Mouse (Mus musculus) gastrocnemius, postnatal 25 days (tissue): ENCODE results near the gene Dnal4. TPM values are rescaled to one million over a fixed set of nuclear protein-coding genes. Genes with fewer than 3 reads are reported as not detected.

Source experiments
- DNase-seq: peaks from one replicate; pipeline ENCODE4 v3.0.0; 2022
- total RNA-seq, 2 experiments: library from RNA; stranded (reverse); gene quantifications; 1 replicate in 1 of 2; 2 replicates in 1 of 2; pipeline ENCODE4 v1.2.3; 2021

Gene Dnal4
- total RNA-seq, 2 experiments from 2014 or later = 5.9 to 6.1 TPM

DNA sequence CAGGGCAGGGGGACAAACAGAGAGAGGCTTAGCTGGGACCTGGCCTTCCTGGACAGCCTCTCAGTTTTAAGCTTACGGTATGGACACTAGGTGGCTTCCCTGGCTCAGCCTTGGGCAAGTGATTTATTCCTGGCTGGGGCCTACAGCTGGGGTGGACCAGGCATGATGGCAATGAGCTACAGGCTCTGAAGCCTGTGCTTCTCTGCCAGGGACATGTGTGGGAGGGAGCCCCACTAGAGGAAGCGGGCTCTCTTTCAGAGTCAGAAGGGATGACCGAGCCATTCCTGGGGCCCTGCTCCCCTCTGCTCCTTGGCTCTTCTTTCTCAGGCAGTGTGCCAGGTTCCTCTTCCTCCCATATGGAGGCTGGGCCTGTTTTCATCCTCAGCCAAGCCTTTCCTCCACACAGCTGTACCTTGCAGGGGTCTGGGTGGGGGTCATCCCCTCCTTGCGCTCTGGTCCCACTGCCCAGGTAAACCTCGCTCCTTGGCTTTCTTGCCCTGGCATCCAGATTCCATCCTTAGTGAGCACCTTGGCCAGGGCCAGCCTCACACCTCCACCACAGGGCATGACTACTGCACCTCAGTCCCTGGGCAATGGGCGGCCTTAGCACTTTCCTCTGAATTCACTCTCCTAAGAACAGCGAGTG, 13.9 kb downstream of the Dnal4 start:
- DNase-seq = no peak

DNA sequence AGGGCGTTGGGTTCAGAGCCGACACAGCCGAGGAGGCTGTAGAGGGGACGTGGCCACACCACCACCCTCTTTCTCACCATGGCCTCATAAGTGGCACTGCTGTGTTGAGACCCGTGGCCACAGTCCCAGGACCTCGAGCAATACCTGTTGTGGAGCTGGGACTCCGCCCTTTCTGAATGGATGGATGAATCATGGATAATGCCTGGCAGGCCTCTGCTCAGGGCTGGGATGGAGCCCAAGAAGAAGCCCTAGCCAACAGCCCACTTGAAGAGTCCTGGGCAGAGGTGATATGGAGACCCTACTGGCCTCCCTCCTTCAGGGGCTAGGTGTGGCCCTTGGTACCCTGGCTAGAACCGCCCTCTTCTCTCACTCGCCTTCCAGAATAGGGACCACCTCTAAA, 14.6 kb downstream of the Dnal4 start:
- DNase-seq = no peak

DNA sequence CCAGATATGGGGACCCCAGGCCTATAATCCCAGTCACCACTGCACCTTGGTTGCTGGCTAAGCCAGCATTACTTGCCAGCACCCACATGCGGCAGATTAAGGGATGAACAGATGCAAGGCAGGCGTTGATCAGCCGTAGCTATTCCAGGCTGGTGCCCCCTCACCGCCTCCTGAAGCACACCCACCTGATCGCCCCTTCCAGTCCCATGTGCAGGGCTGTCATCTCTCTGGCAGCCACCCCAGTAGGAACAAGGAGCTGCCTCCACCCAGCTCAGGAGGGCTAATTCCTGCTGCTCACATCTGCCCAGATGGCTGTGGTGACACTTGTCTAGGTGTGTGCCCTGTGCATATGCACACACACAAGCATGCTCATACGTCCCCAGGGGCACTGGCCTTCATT, 16.7 kb downstream of the Dnal4 start:
- no peak for DNase-seq

DNA sequence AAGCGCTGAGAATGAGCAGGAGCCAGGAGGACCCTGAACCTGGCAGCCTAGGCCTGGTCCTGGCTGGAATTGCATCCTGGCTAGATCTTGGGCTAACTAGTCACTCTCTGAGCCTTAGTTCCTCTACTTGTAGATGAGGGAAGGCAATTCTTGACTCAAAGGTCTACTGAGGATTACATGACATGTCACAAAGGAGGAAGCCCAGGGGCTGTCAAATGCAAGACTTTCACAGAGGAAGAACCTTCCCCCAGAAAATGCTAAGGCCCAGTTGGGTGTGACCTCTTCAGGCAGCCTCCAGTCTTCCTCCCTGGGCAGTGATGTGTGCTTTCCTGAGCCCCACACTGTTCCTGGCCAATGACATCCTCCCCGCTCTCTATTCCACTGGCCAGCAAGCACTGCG, 20.5 kb downstream of the Dnal4 start:
- no peak for DNase-seq

DNA sequence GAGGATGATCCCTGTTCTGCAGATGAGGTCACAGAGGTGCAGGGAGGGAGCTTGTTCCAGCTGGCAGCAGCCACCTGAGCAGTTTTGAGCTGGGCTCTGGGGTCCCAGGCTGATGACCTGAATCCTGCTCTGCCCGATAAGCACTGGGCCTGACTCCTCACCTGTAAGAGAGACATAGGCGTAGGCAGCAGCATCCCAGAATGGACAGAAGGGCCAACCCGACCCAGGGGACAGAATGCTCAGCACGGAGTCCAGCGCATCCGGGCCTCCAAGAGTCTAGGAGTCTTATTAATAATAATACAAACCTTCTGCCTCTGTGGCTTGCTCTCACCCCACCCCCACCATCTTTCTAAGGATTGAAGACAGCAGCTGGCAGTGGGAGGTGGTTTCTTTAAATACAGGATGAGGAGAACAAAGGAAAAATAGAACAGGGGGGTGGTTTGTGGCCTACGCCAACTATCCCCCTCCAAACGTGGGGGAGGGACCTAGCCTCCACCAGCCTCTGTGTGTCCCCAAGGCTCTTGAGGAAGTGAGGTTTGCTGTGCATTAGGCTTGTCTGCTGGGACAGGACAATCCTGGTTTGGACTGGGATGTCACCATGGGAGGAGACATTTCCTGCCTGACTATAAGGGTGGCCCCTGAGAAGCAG, 21.5 kb downstream of the Dnal4 start:
- no peak for DNase-seq

DNA sequence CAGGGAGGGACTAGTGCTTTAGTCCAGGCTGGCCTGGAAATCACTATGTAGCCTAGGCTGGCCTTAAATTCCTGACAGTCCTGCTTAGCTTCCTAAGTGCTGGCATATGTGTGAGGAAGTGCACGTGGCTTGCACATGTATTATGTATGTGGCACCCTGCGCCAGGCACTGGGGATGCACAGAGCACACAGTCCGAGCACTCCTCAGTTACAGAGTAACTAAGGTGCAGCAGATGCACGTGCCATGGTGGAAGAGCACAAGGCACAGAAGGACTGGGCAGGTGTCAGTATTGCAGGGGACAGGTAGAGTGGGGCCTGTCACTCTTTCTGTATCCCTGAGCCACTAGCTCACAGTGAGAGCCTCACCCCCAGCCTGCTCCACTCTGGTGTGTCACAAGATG, 22.5 kb downstream of the Dnal4 start:
- DNase-seq = no peak

DNA sequence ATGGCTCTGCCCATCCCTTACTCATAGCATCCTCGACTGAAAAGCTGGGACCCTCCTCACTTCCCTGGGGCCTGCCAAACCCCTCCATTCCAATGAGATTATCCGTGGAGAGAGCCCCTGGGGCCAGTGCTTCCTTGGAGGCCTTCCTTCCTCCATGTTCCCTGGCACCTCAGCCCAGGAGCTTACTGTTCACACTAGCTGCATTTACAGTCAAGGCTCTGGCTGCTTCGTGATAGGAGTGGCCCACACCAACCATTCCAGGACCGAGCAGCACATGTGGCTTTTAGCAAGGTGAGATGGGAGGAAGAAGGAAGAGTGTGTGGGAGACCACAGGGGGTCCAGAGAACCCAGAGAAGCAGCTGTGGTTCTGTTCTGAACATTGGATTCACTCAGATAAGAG, 23.8 kb downstream of the Dnal4 start:
- no peak for DNase-seq

DNA sequence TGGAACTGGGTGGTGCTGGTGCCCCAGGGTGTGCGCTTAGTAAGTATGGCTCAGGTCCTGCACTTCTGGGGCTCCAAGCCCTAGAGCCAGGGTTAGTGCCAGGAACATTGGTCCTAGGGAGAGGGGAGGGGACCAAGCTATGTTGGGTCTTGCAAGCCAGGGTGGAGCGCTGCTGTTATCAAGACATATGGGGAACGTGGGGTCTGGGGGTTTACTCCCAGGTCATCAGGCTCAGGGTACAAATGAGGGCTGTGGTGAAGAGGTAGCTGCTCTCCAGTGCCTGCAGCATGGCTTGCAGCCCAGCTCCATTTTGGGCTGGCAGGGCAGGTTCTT, 24.3 kb downstream of the Dnal4 start:
- no peak for DNase-seq

DNA sequence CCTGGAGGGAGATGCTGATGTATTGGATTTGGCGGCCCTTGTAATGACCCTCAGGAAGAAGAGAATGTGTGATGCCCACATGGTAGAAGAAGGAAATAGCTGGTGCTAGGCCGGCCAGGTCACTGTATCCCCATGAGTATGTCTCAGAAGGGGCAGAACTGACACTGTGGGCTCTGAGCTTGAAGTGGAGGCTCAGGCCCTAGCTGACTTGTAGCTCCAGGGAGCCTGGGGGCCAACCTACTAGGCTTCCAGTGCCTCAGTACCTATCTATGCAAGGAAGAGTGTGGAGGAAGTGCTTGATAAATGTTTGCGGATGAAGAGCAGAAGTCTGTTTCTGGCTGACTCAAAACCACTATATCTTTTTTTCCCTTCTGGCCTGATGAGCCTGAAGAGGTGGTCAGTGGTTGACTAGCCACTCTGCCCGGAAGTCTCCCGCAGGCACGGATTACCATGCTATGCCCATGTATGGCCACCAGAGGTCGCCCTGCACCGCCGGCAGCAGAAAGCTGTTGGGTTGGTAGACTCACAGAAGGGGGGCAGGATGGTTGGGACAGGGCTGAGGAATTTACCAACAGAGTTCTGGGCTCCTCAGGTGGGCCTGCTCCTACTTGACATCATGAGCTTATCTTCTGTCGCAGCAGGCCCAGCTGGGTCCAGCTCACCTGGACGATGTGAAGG, 24.8 kb downstream of the Dnal4 start:
- peak; percentile 63 for DNase-seq

DNA sequence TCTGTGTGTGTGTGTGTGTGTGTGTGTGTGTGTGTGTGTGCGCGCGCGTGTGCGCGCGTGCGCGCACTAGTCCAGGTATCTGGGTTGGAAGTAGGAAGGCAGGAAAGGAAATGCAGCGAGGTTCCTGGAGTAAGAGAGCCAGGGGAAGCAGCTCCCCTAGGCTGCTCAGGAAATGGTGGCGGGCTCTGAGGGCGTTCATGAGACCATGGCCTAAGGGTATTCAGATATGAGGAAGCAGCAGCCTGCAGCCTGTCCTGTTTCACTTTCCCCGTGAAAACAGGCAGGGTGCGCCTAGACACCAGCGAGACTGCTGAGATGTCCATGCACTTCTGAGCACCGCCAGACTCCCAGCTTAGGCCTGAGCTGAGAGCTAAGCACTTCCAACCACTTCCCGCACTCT, 25.9 kb downstream of the Dnal4 start:
- DNase-seq = no peak

DNA sequence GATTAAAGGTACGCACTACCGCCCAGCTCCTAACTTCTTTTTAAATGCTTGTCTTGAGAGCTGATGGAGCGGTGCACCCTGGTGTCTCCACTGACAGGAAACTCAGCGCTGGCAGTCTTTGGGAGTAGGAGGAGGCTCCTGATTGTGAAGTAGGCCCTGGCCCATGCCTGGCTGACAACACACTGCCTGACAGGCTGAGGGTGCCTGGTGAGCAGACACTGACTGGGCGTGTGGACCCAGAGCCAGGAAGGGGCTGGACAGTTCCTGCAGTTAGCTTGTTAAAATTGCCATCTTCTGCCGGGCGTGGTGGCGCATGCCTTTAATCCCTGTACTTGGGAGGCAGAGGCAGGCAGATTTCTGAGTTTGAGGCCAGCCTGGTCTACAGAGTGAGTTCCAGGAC, 27.4 kb downstream of the Dnal4 start:
- DNase-seq = no peak

DNA sequence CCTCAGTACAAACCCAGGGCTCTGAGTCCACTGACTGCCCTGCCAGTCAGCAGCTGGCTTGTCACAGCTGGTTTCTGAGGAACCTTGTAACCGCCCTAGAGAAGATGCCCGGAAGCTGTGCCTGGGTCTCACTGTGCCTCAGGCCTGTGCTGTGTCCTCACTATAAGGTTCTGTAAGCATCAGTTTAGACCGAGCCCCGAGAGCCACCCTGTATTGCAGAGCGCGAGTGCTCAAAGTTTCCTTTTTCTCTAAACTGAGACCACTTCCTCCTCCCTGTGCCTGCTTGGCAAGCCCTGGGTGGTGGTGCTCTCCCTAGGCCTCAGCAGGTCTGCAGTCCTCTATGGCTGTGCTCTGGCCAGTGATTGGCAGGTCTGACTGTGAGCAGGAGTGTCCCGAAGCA, 28.5 kb downstream of the Dnal4 start:
- no peak for DNase-seq

DNA sequence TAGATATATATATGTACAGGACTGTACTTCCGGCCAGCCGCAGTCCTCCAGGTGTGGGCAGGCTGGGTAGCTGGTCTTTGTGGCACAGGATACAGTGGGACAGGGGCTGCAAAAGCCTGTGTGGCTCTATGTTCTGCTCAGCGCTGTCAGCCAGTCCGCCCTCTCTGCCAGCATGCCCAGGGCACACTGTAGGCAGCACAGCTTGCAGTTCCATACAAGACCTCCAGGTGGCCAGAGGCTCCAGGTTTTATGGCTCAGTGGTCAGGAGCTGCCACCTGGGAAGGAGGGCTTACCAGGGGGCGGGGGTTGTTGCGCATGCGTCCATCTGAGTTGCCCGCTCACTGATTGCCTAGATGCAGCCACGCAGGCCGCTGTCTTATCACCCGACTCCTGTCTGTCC, 29.7 kb downstream of the Dnal4 start:
- DNase-seq = no peak

DNA sequence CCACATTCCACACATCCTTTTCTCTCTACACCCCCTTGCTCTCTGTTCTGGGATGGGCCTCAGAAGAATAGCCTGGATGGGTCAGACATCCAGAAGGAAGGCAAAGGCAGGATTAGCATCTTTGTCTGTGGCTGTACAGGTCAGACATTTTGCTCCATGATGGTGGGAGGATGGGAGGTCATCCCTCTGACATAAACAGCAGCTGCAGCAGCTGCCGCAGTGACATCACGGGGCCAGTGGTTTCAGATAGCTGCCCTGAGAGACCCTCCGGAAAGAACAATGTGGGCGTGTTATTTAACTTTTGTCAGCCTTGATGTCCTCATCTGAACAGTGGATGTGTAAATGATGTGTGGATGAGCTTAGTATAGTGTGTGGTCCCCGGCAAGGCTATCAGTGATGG, 31.8 kb downstream of the Dnal4 start:
- no peak for DNase-seq

DNA sequence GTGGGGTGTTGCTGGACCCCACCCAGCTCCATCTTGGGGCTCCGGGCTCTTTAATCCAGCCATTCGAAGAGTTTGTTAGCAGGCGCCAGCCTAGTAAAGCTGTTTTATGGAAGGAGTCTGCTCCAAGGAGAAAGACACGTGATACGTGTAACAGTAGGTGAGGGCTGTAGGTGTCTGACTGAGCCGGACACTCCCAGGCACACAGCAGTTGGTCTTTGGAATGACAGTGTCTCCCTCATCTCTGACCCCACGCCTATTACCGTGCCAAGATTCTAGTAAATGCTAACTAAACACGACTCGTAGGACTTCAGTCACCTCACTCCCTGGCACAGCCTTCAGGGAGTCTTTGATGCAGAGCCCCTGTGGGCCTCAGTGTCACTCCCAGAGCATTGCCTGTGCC, 32.3 kb downstream of the Dnal4 start:
- no peak for DNase-seq

DNA sequence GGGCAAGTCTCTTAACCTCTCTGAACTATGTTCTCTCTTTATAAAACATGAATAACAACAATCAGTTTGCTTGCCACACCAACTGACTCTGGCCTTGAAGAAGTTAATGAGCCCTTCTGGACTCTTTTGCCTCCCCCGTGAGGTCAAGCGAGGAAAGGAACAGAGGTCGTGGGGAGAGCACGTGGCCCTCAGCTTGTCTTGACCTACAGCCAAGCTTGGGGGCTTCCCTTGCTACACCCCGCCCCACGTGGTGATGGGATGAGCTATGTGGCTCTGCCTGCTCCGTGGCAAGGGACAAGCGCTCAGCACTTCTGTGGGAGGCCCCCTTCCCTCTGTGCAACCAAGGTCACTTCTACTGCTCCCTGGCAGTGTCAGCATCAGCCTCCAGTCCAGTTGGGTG, 32.9 kb downstream of the Dnal4 start:
- no peak for DNase-seq

DNA sequence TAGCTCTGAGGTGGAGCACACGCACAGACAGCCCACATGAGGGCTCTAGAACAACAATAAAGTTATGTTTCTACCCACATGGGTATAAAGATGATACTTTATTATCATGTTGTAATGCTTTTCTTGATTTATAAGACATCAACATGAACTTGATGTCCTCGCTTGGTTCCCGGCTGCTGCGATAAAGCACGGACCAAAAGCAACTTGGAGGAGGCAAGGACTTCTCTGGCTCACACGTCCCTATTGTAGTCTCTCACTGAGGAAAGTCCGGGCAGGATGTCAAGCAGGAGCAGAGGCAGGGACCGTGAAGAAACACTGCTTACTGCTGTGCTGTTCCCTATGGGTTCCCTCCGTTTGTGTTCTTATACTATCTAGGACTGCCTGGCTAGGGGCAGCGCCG, 33.6 kb downstream of the Dnal4 start:
- DNase-seq = no peak

DNA sequence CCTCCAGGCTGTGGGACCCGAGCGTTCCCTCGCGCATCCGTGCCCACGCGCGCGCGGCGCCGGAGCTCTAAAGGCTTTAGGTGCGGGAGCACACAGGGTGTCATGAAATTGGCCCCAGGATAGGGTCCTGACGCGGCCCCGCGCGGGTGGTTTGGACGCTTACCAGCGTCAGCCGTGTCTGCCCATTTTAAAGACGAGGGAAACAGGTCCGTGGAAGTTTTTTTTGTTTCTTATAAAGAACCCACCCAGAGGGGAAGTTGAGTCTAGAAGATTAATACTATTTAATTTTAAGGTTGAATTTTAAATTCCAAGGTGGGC, 35.0 kb downstream of the Dnal4 start:
- DNase-seq = no peak

DNA sequence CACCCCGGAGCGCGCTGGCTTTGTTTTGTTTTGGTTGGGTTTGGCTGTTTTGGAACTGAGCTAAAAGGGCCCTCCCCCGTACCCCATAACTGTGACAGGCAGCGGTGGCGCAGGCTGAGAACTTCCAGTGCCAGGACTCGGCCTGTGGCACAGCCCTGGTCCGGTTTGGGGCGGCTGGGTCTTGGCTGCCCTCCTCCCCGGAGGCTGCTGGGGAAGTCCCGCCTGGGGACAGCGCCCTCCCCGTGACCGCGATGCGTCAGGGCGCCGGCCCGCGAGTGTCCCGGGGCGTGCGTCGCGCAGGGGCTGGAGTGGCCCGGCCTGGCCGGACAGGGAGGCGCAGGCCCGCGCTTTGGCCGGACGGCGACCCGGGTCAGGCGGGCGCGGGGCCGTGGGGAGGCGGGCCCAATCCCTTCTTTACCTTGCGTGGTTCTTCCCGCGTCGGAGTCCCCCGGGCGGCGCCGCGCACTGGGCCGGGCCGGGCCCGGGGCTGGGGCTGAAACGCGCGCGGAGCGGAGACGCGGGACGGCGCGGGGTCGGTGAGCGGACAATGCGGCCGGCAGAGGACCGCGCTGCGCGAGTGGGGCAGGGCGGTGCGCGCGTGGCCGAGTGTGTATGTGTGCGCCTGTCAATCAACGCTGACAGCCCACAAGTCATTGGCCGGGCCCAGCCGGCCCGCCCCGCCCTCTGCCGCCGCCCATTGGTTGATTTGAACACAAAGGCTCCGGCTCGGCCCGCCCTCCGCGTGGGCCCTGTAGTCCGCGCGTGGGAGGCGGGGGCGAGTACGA, 35.5 kb downstream of the Dnal4 start, which contains the start of gene Sun2:
Gene Sun2, minus strand, starts transcription at position 616 of the 785 bp plus-strand sequence.
- DNase-seq = peak; percentile 91

DNA sequence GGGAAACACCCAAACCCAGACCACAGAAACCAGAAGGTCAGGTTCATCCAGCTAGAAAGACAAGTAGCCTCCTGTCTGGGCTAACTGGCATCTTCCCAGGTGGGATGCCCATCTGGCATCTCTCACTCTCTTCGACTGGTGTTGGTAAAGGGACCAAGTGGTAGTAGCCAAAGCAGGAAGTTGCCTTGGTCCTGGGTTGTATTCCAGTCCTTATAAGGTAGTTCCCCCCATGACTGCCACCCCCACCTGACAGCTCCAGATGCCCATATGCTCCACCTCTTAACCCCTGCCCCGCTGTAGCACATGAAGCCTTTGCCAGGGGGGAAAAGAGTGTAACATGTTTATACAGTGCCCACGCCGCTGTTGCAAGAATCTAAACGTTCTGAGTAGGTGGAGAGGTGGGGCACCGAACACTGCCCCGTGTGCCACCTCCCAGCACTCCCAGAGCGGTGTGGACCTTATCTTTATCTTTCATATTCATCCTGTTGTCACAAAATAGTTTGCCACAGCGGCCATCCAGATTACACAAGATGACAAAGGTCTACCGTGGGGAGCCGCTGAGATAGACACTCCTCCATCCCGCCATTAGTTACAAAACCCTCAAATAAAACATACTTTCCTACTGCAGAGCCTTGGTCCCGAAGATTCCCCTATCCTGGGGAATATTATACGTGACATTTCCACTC, 36.3 kb downstream of the Dnal4 start:
- DNase-seq = peak; percentile 60

DNA sequence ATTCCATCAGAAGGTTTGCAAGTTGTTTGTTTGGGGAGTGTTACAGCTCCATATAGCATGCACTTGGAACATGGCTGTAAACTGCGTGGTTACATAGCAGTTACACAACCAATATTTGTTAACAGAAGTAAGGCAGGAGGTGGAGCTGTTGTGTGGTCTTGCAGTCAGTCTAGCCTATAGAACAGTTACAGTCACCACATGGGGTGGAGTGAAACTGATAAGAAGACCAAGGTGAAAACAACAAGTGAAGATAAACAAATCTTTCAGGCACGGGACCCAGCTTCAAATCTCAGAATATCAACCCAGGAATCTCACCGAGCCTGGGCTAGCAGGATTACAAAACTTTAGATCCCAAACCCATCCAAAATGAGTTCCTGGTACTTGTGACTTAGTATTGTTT, 36.9 kb downstream of the Dnal4 start:
- no peak for DNase-seq

DNA sequence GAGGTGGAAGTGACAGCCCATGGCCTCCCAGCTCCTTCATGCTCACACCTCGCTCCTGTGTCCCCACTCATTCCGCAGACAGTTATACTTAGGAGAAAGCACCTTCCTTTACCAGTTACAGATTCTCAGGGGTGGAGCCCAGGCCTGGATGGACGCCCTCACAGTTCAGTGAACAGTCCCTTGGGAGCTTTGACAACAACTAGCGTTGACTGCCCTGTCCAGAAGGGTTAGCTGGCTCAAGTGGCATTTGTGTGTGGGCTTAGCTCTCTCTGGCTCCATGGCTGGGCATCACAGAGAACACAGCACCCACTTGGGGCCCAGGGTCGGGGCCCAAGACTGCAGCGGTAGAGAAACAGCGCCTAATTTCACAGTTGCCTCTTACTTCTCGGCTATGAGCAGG, 43.3 kb downstream of the Dnal4 start:
- DNase-seq = peak; percentile 65

DNA sequence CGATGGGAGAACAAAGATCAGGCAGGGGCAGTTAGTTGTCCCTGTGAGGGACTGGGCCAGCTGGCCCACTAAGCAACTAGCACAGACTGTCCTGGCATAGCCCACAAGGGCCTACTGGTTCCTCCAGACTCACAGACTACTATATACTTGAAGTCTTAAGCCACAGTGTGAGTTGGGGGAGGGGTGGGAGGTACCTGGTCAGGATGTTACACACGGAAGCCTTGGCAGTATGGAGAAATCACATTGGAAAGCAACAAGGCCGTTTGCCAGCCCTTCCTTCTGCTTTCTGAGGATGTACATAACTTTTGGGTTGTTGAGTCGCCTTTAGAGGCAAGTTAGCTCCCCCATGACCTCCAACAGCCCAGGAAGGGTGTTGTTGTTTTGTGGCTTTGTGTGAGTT, 44.0 kb downstream of the Dnal4 start:
- DNase-seq = no peak
